Mouse (Mus musculus) limb, embryonic 15.5 days (tissue): ENCODE measurements around the gene Tbc1d15. TPM values are rescaled to one million over a fixed set of nuclear protein-coding genes. Genes with fewer than 3 reads are reported as not detected.

Experiments used
- ATAC-seq: fragments of 200-750 bp; cut with Nextera tagmentation; 2 replicates; pipeline ENCODE4 v1.8.0; 2017; ENCODE audit warnings: low read depth, moderate TSS enrichment; ENCODE audit not compliant: insufficient number of reproducible peaks, low FRiP score, low TSS enrichment
- H3K27ac ChIP-seq: fragments of 300-500 bp; sonication (generic); 2 replicates; pipeline ENCODE4 v1.5.1; 2015; ENCODE audit warnings: moderate library complexity, mild to moderate bottlenecking, inconsistent platforms
- H3K27me3 ChIP-seq: fragments of 300-500 bp; sonication (generic); 2 replicates; pipeline ENCODE4 v1.6.1; 2015; ENCODE audit warnings: inconsistent platforms
- H3K36me3 ChIP-seq: fragments of 300-500 bp; sonication (generic); 2 replicates; pipeline ENCODE4 v1.6.1; 2015; ENCODE audit warnings: inconsistent platforms
- H3K4me1 ChIP-seq: fragments of 300-500 bp; sonication (generic); 2 replicates; pipeline ENCODE4 v1.6.1; 2015; ENCODE audit warnings: inconsistent platforms
- H3K4me2 ChIP-seq: fragments of 300-500 bp; sonication (generic); 2 replicates; pipeline ENCODE4 v1.6.1; 2015; ENCODE audit warnings: mild to moderate bottlenecking, inconsistent platforms
- H3K4me3 ChIP-seq: fragments of 300-500 bp; sonication (generic); 2 replicates; pipeline ENCODE4 v1.5.1; 2015; ENCODE audit warnings: mild to moderate bottlenecking, inconsistent platforms
- H3K9ac ChIP-seq: fragments of 300-500 bp; sonication (generic); 2 replicates; pipeline ENCODE4 v1.6.1; 2015; ENCODE audit warnings: inconsistent platforms
- H3K9me3 ChIP-seq: fragments of 300-500 bp; sonication (generic); 2 replicates; pipeline ENCODE4 v1.6.1; 2016; ENCODE audit warnings: inconsistent platforms
- WGBS: fragments of 180-500 bp; shearing (Covaris S2); methylation state at CpG from one replicate; pipeline ENCODE4 v1.1.7; 2015; 5-methylcytosine and 5-hydroxymethylcytosine counted together
- polyA plus RNA-seq: library from polyadenylated mRNA; unstranded; fragments of >200 nt; fragmentation: Nextera tagmentation; extraction: Ambion mirVana; gene quantifications from 2 replicates; pipeline ENCODE4 v1.2.1, GENCODE M21; 2015

The Tbc1d15 gene
- polyA plus RNA-seq, 1 experiment from 2014 or later, result 52.5 TPM

DNA sequence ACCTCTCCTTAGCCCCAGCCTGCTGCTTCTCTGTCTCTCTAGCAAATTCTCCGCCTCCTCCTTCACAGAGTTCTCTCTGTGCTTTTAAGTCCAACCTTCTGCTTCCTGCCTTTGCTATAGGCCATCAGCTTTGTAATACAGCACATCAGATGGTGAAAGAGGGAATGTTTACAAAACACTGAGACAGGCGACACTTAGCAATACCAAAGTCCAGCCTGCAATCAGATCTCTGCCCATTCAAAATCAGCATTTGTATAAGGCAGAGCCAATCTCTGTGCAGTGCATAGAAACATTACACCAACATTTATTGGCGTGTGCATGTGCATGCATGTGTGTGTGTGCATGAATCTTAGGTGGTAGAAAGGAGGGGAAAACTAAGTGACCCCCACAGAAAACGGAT is 13.3 kb downstream of the Tbc1d15 start:
- ATAC-seq, result no peak
- Histone ChIP-seq H3K27ac (no peak overlapping the region), H3K27me3 (no peaks in the 10 kb centered on the region), H3K4me3 (no peak overlapping the region), H3K4me1 (peaks cover 4% of the 10 kb centered on the region; the same call in 1 of the 2 replicates), H3K4me2 (no peak overlapping the region), H3K9me3 (no peaks in the 10 kb centered on the region), H3K9ac (no peak overlapping the region), H3K36me3 (peaks cover 43% of the 10 kb centered on the region)
- 89% methylated on average over 4 of the region's 4 CpGs for WGBS

DNA sequence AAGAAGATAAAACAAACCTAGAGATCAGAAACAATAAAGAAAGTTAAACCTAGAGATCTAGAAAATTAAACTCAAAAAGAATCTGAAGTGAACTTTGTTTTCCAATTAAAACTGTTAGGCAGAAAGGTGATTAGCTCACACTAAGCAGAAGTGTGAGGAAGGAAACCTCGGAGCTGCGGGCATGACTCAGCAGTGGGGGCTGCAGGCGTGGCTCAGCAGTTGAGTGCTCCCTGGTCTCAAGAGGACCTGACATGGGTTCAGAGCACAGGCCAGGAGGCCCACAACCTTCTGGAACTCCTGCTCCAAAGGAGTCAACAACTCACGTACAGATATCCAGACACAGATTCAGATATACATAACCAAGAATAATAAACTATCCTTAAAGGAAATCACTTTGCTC is 14.5 kb downstream of the Tbc1d15 start:
- no peak overlapping the region for H3K27ac ChIP-seq
- 77% methylated on average over 4 of the region's 4 CpGs for WGBS
- no peak overlapping the region for H3K4me2 ChIP-seq
- H3K36me3 ChIP-seq, result peaks cover 50% of the 10 kb centered on the region
- no peaks in the 10 kb centered on the region for H3K27me3 ChIP-seq
- no peaks in the 10 kb centered on the region for H3K9me3 ChIP-seq
- H3K4me3 ChIP-seq, result no peak overlapping the region
- H3K4me1 ChIP-seq, result no peaks in the 10 kb centered on the region
- ATAC-seq, result no peak
- H3K9ac ChIP-seq, result no peak overlapping the region

DNA sequence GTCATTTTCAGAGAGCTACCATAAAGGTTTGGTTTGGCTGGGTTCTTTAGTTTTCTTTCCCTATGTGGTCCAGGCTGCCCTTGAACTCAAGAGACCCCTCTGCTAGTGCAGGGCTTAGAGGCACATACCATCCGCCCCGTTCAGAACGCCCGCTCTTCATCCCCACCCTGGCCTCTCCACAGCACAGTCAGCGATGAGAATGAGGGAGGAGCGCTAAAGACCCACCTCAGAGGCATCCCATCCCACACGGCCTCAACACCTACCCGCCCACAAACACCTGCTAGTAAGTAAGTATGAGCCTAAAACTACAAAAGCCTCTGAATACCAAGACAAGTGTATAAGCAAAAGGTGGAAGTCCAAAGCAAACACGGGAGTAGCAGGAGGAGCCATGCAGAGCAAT is 15.8 kb downstream of the Tbc1d15 start:
- 89% methylated on average over 9 of the region's 9 CpGs for WGBS
- peaks cover 57% of the 10 kb centered on the region for H3K36me3 ChIP-seq

DNA sequence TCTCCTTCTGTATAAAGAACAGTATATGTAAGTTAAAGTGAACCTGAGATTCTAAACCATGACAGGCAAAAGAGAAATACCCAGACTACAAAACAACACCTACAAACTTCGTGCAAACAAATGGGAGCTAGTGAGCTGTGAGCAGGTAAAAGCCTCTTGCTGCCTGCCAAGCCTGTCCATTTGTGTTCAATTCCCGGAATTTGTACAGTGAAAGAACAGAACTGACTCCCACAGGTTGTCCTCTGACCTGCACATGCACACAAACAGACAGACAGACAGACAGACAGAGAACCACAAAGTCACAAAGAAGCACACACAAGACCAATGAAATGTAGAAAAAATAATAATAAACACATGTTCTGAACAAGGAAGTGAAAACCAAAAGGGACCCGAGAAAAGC is 17.5 kb downstream of the Tbc1d15 start:
- H3K9me3 ChIP-seq, result no peaks in the 10 kb centered on the region
- H3K27me3 ChIP-seq, result no peaks in the 10 kb centered on the region
- peaks cover 53% of the 10 kb centered on the region for H3K36me3 ChIP-seq
- no peak overlapping the region for H3K4me2 ChIP-seq
- no peak overlapping the region for H3K9ac ChIP-seq
- H3K27ac ChIP-seq, result no peak overlapping the region
- WGBS, result 79% methylated on average over 3 of the region's 3 CpGs
- no peak for ATAC-seq
- H3K4me1 ChIP-seq, result no peaks in the 10 kb centered on the region
- no peak overlapping the region for H3K4me3 ChIP-seq

More for the DNA sequence above, 15.8 kb downstream of the Tbc1d15 start:
- no peaks in the 10 kb centered on the region for H3K4me1 ChIP-seq
- no peaks in the 10 kb centered on the region for H3K9me3 ChIP-seq
- no peaks in the 10 kb centered on the region for H3K27me3 ChIP-seq
- no peak overlapping the region for H3K4me3 ChIP-seq
- H3K9ac ChIP-seq, result no peak overlapping the region
- no peak for ATAC-seq
- no peak overlapping the region for H3K27ac ChIP-seq
- H3K4me2 ChIP-seq, result no peak overlapping the region

DNA sequence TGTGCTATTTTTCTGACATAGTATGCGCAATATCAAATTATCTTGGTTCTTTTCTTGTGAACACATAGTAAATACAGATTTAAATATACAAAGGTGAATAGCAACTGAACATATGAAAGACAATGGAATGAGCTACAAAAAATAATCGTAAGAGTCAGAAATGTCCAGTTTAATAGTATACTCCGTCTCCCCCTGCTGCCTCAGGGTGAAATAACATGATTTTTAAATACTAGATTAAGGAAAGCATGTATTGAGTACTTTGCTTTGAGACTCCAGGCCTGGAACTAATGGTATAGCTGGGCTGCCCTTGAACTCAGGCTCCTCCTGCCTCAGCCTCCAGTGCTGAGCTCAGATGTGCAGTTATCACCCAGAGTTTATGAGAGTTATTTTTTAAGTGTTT is 18.8 kb downstream of the Tbc1d15 start:
- Histone ChIP-seq H3K36me3 (peaks cover 51% of the 10 kb centered on the region), H3K4me1 (no peaks in the 10 kb centered on the region), H3K9ac (no peak overlapping the region), H3K9me3 (no peaks in the 10 kb centered on the region), H3K4me3 (no peak overlapping the region), H3K4me2 (no peak overlapping the region), H3K27ac (no peak overlapping the region), H3K27me3 (no peaks in the 10 kb centered on the region)
- 89% methylated on average over 3 of the region's 3 CpGs for WGBS
- ATAC-seq, result no peak

DNA sequence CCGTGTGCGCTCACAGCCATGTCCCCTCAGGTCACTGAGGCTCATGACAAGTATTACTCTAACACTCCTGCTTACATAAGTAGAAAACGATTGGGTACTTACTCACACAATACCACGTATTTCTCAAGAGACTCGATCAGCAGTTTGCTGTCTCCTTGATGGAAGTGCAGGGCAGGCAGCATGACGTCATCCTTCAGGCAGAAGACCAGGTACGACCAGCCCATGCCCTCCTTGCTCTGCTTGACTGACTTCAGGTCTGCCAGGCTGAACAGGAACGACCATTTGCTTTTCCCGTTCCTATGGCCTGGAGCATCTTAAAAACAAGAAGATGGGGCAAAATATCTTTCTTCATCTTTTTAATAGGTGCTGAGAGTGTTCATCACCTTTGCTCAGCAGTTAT is 22.2 kb downstream of the Tbc1d15 start:
- 82% methylated on average over 9 of the region's 9 CpGs for WGBS
- peaks cover 40% of the 10 kb centered on the region for H3K36me3 ChIP-seq
- no peak for ATAC-seq

DNA sequence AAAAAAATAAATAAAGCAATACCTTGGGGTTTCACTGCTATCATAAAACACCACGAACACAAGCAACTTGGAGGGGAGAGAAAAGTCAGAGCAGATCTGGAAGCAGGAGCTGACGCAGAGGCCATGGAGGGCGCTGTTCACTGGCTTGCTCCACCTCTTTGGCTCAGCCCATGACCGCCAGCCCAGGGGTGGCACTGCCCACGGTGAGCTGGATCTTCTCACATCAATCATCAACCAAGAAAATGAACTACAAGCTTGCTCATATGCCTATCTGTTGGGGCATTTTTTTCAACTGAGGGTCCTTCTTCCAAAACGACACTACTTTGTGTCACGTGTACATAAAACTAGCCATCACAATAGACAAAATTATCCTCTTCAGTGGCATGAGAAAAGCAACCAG is 24.7 kb downstream of the Tbc1d15 start:
- Histone ChIP-seq H3K4me2 (no peak overlapping the region), H3K27ac (no peak overlapping the region), H3K4me3 (no peak overlapping the region), H3K9ac (no peak overlapping the region), H3K27me3 (no peaks in the 10 kb centered on the region), H3K4me1 (no peaks in the 10 kb centered on the region), H3K9me3 (no peaks in the 10 kb centered on the region), H3K36me3 (peaks cover 28% of the 10 kb centered on the region)
- WGBS, result 90% methylated on average over 7 of the region's 7 CpGs
- no peak for ATAC-seq

More for the DNA sequence above, 22.2 kb downstream of the Tbc1d15 start:
- Histone ChIP-seq H3K27ac (no peak overlapping the region), H3K9ac (no peak overlapping the region), H3K4me2 (no peak overlapping the region), H3K27me3 (no peaks in the 10 kb centered on the region), H3K4me3 (no peak overlapping the region), H3K4me1 (no peaks in the 10 kb centered on the region), H3K9me3 (no peaks in the 10 kb centered on the region)

DNA sequence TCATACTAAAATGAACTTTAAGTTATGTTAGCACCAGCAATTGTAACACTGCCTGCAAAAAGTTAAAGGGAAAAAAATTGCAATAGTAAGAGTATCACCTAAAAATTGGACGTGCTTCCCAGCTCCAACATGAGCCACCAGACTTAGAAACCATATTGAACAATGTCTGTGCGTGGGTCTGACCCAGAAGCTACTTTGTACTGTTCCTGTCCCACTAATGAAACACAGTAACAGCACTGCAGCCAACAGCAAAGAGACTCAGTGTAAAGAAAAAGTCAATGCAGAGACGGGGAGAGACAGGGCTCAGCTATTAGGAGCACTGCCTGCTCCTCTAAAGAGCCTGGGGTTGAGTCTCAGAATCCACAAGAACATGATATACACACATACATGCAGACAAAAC is 27.4 kb downstream of the Tbc1d15 start:
- Histone ChIP-seq H3K4me2 (no peak overlapping the region), H3K4me1 (no peaks in the 10 kb centered on the region), H3K9me3 (no peaks in the 10 kb centered on the region), H3K4me3 (no peak overlapping the region), H3K36me3 (peaks cover 26% of the 10 kb centered on the region), H3K9ac (no peak overlapping the region), H3K27ac (no peak overlapping the region), H3K27me3 (no peaks in the 10 kb centered on the region)
- ATAC-seq, result no peak
- WGBS, result 84% methylated on average over 3 of the region's 3 CpGs

DNA sequence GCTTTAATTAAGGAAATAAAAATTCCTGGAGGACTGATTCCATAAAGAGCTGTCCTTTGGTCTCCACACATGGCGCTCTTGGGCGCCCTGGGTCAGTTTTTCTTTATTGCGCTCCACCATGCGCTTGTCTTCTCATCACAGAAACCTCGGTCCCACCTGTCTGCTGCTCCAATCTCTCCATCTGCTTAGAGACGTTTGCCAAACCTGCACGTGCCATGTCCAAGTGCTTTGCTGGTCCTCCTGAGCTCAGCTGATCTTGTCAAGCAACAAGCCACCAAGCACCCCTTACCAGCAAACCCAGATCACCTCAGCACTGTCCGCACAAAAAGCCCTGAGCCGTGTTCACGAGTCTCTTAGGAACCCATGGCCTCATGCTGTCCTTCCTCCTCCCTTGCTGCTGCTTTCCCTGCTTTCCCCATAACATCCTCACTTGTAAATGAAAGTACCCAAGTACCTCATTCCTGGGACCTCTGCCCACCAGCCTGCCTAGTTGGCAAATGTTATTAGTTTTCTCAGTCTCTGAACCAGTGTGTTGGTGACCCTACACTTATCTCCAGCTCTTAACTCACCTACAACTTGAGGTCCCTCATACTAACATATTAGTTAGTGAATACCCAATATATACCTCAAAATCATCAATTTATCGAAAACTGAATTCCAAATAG is 38.2 kb downstream of the Tbc1d15 start:
- H3K27me3 ChIP-seq, result no peaks in the 10 kb centered on the region
- WGBS, result 92% methylated on average over 11 of the region's 11 CpGs

DNA sequence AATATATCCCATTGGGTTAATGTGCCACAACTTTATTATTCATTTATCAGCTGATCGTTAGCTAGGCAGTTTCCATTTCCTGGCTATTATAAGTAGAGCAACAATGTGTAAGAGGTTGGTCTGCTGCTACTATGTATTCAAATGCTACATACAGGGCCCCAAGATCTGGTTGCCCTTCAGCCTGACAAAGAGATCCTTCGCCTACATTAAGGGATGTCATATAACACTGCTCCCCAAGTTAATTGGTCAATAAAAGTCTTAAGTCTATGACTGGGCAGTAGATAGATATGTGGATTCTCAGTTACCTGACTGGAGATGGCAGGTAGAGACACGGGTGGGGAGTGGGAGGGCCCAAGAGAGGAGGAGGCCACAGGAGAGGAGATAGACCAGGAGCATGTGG is 45.4 kb downstream of the Tbc1d15 start:
- no peak overlapping the region for H3K9ac ChIP-seq
- no peak overlapping the region for H3K27ac ChIP-seq
- no peak overlapping the region for H3K4me2 ChIP-seq
- no peaks in the 10 kb centered on the region for H3K27me3 ChIP-seq
- H3K4me3 ChIP-seq, result no peak overlapping the region
- H3K4me1 ChIP-seq, result no peaks in the 10 kb centered on the region
- H3K36me3 ChIP-seq, result peaks cover 54% of the 10 kb centered on the region
- 83% methylated on average over 3 of the region's 3 CpGs for WGBS
- H3K9me3 ChIP-seq, result no peaks in the 10 kb centered on the region
- no peak for ATAC-seq

More for the DNA sequence above, 38.2 kb downstream of the Tbc1d15 start:
- ATAC-seq, result no peak
- Histone ChIP-seq H3K27ac (no peak overlapping the region), H3K4me2 (no peak overlapping the region), H3K9ac (no peak overlapping the region), H3K4me3 (no peak overlapping the region), H3K36me3 (peaks cover 70% of the 10 kb centered on the region), H3K4me1 (no peaks in the 10 kb centered on the region), H3K9me3 (no peaks in the 10 kb centered on the region)

DNA sequence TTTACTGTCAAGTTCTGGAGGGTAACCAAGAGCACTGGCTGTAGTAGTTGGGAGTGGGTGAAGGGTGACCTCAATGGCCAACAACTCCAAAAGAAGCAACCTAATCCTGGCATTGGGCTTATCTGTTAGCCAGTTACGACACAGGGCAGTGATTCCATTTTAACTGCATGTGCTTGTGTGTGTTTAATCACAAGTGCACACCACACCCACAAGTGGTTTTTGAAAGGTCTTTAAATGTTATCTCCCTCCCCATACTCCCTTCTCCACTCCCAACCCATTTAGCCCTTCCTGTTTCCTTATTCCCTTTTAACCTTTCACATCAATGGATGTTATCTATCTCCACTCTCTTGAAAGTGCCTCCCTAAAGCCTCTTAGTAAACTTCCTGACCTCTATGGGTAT is 46.0 kb downstream of the Tbc1d15 start:
- no peak overlapping the region for H3K4me3 ChIP-seq
- 72% methylated on average over 1 of the region's 1 CpGs for WGBS
- H3K9me3 ChIP-seq, result no peaks in the 10 kb centered on the region
- no peak for ATAC-seq
- H3K36me3 ChIP-seq, result peaks cover 53% of the 10 kb centered on the region
- H3K27me3 ChIP-seq, result no peaks in the 10 kb centered on the region
- H3K4me2 ChIP-seq, result no peak overlapping the region
- no peak overlapping the region for H3K27ac ChIP-seq
- H3K4me1 ChIP-seq, result no peaks in the 10 kb centered on the region
- H3K9ac ChIP-seq, result no peak overlapping the region

DNA sequence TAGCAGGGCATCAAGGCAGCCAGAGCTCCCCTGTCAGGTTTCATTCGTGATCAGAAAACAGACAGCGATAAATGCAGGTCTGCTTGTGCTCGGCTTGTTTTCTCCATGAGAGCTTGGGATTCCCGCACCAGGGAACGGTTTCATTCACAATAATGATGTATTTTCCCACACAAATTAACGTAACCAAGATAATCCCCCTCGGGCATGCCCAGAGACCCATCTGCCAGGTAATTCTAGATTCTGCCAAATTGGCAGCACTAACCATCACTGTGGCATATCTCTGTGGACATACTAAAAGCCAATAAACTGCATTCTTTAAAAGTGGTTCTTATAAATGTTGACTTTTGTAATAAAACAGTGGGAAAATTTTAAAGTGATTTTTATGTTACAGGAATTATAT is 60.1 kb downstream of the Tbc1d15 start:
- no peak overlapping the region for H3K27ac ChIP-seq
- no peak overlapping the region for H3K4me2 ChIP-seq
- H3K27me3 ChIP-seq, result no peaks in the 10 kb centered on the region
- no peaks in the 10 kb centered on the region for H3K36me3 ChIP-seq
- no peak overlapping the region for H3K4me3 ChIP-seq
- H3K9ac ChIP-seq, result no peak overlapping the region
- H3K4me1 ChIP-seq, result no peaks in the 10 kb centered on the region
- 73% methylated on average over 7 of the region's 7 CpGs for WGBS
- no peaks in the 10 kb centered on the region for H3K9me3 ChIP-seq
- ATAC-seq, result no peak

DNA sequence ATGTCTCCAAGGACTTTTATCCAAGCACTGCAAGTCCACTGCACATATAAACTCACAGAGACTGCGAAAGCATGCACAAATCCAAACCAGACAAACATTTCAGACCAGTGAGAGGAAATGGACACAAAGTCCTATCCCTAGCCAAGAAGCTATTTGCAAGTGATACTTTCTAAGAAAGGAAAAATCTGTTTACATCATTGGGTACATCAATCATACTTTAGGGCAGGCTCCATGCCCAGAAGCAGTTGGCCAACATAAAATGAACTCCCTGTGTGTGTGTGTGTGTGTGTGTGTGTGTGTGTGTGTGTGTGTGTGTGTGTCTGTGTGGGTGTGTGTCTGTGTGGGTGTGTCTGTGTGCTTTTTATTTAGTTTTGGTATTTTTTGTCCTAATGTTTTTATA is 63.9 kb downstream of the Tbc1d15 start:
- no peak overlapping the region for H3K27ac ChIP-seq
- H3K9me3 ChIP-seq, result no peaks in the 10 kb centered on the region
- H3K4me2 ChIP-seq, result no peak overlapping the region
- H3K9ac ChIP-seq, result no peak overlapping the region
- no peaks in the 10 kb centered on the region for H3K4me1 ChIP-seq
- H3K4me3 ChIP-seq, result no peak overlapping the region
- no peak for ATAC-seq
- H3K27me3 ChIP-seq, result no peaks in the 10 kb centered on the region
- no peaks in the 10 kb centered on the region for H3K36me3 ChIP-seq
- 80% methylated on average over 1 of the region's 1 CpGs for WGBS
